Mouse (Mus musculus) gastrocnemius, adult 8-10 months (tissue): ENCODE results near the gene Sva. TPM values are rescaled to one million over a fixed set of nuclear protein-coding genes. Genes with fewer than 3 reads are reported as not detected.

Source experiments
- DNase-seq, 2 experiments: peaks; one replicate each; pipeline ENCODE4 v3.0.0; 2022; ENCODE audit warnings: low spot score in 2 of 2
- total RNA-seq, 4 experiments: library from RNA; stranded (reverse); gene quantifications; 2 replicates each; pipeline ENCODE4 v1.2.4; 2022

Gene Sva
- not detected for total RNA-seq

GRCm38 (mm10) chr6:42038094-42038493, at the start of gene Sva:
TSS of gene Sva (plus strand) at chr6:42038394.
- no peak for DNase-seq

Other genes starting within 250 kb of the Sva start
- not detected for gene Pip, start 190.9 kb upstream of the Sva start, total RNA-seq
- gene Sval2, start 185.4 kb upstream of the Sva start, total RNA-seq = not detected
- not detected for gene Sval1, start 86.8 kb upstream of the Sva start, total RNA-seq
- gene Sval3, start 70.3 kb upstream of the Sva start, total RNA-seq = not detected
- gene Tas2r139, start 102.5 kb downstream of the Sva start, total RNA-seq = not detected
- not detected for gene Tas2r144, start 176.9 kb downstream of the Sva start, total RNA-seq
- gene Gstk1, start 207.5 kb downstream of the Sva start, total RNA-seq = 10 to 100 TPM; 36.8 to 57.2 (median 41.2) TPM
- not detected for gene Tmem139, start 223.6 kb downstream of the Sva start, total RNA-seq
- 1 to 10 TPM; 3.3 to 5.8 (median 4.2) TPM for gene Casp2, start 226.6 kb downstream of the Sva start, total RNA-seq
- 100 to 1,000 TPM; 145 to 180 (median 166) TPM for gene Clcn1, start 248.3 kb downstream of the Sva start, total RNA-seq